Mouse (Mus musculus) cerebellum, adult 9-11 months (tissue): ENCODE data around the gene B4galt7.
A peak's percentile ranks its signal among the peaks of the same experiment; 100 is the strongest.
"Not testable (repeated sequence)": the region's sequence is repeated elsewhere in the genome, so short reads cannot be mapped to it uniquely, and the experiment has no call there.

Experiments used
- DNase-seq: peaks from one replicate; pipeline ENCODE4 v3.0.0; 2022

The B4galt7 gene

DNA sequence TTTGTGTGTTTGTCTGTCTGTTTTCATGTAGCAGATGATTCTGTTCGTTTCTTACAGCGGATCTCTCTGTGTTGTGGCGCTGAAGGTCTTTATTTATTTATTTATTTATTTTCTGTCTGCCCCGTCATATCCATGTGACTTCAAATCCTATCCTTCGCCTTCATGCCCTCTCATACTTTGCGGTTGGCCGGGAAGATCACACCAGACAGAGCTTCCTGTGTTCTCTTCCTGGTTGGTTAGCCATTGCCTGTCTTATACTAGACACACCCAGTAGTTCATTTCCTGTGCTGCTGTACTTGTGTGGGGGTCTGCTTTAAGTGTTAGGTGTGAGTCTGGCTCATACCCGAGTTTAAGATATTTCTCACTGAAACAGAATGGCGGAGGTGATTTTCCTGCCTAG lies 961 bp downstream of the B4galt7 start:
- DNase-seq: no peak

DNA sequence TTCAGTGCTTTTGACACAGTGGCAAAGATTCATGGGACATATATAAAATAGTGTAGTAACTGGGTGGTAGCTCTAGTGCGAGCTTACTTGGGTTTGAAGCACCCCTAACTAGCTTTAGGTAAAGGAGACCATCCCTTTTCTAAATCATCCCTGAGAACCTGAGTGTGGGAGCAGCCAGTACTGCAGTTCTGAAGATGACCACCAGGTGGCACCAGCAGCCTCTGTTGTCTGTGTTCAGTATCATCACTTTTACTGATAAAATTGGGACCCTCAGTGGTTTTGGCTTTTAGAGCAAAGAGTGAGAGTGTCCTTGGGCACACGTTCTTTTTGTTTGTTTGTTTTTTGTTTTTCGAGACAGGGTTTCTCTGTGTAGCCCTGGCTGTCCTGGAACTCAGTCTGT lies 1.9 kb downstream of the B4galt7 start:
- peak; percentile 65 for DNase-seq

GRCm38 (mm10) chr13:55604606-55605005 lies 4.9 kb downstream of the B4galt7 start:
- no peak for DNase-seq

DNA sequence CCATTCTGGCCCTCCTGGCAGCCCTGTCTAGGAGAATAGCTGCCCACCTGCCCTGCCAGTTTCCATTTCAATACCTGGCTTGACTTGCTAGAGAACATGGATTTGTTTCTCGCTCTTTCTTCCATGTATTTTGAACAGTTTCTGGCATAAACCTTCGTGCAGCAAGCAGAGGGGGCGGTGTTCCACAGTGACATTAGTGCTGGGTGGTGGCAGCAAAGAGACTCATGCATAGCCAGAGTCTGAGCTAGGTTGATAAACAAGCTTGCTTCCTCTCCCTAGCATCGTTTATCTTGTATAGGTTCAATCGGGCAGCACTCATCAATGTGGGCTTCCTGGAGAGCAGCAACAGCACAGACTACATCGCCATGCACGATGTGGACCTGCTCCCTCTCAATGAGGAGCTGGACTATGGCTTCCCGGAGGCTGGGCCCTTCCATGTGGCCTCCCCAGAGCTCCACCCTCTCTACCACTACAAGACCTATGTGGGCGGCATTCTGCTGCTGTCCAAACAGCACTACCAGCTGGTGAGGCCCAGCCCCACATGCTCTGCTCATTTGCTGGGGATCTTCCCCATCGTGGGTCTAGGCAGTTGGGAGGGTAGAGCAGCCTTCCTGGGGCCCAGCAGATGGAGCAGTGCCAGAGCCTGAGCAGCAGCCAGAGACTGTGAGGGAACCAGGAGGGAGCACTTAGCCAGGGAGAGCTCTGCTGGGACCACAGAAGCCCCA lies 7.4 kb downstream of the B4galt7 start:
- no peak for DNase-seq

DNA sequence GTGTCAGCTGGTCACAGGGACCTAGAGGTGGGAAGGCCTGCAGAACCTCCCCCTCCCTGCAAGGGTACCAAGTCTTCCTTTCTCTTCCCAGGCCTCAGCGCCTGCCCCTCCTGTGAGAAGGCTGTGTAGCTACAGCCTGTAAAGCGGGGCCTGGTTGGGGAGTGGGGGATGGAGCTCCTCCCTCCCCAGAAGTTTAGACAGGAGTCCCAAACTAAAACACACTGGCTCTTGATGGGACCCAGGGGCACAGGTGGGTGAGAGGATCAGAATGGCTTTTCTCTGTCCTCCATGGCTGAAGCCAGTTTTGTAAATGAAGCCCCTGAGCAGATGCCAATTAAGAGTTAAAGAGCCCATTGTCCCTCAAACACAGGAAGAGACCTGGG lies 7.9 kb downstream of the B4galt7 start:
- no peak for DNase-seq

DNA sequence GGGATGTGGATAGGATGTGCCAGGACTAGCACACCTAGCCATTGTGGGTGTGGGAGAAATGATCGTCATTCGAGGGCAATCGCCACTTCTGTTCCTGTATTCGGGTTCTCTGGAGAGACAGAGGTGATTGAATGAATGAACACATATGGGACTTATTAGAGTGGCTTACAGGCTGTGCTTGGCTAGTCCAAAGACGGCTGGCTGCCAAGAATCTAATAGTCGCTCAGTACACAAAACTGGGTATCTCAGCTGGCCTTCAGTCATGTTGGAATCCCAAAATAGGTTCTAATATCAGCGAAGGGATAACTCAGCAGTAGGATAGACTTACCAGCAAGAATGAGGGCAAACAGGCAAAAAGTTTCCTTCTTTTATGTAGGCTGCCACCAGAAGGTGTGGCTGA lies 12.3 kb downstream of the B4galt7 start:
- DNase-seq: no peak

DNA sequence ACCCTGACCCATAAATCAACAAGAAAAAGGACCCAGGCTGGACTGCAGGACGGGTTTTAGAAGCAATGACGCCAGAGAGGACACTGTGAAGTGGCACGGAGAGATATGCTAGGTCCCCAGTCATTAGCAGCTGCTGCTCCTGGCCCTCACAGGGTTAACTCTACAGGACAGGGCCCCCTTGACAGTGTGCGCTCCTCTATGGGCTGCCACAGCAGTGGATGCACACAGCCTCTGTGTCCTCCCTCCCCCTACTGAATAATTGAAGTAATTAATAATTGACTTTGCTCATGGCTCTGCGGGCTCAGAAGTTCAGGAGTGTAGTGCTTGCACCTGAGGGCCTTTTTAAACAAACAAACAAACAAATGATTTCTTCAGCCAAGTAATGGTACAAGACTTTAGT lies 13.8 kb downstream of the B4galt7 start:
- DNase-seq: no peak

GRCm38 (mm10) chr13:55619328-55619727 lies 19.6 kb downstream of the B4galt7 start:
- no peak for DNase-seq

DNA sequence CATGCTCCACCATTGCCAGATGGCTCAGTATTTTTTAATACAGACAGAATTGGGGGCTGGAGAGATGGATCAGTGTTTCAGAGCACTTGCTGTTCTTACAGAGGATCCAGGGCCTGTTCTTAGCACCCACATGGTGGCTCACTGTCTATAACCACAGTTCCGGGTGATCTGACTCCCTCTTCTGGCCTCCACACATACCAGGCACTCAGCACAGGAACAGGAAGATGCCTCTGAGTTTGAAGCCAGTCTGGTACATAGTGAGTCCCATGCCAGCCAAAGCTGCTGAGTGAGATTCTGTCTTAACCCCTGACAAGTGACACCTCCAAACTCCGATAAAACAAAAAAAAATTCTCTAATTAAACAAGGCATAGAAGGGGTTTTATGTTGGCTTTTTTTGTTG lies 20.6 kb downstream of the B4galt7 start:
- DNase-seq: no peak

GRCm38 (mm10) chr13:55622156-55622648 lies 22.5 kb downstream of the B4galt7 start:
- not testable (repeated sequence) for DNase-seq

DNA sequence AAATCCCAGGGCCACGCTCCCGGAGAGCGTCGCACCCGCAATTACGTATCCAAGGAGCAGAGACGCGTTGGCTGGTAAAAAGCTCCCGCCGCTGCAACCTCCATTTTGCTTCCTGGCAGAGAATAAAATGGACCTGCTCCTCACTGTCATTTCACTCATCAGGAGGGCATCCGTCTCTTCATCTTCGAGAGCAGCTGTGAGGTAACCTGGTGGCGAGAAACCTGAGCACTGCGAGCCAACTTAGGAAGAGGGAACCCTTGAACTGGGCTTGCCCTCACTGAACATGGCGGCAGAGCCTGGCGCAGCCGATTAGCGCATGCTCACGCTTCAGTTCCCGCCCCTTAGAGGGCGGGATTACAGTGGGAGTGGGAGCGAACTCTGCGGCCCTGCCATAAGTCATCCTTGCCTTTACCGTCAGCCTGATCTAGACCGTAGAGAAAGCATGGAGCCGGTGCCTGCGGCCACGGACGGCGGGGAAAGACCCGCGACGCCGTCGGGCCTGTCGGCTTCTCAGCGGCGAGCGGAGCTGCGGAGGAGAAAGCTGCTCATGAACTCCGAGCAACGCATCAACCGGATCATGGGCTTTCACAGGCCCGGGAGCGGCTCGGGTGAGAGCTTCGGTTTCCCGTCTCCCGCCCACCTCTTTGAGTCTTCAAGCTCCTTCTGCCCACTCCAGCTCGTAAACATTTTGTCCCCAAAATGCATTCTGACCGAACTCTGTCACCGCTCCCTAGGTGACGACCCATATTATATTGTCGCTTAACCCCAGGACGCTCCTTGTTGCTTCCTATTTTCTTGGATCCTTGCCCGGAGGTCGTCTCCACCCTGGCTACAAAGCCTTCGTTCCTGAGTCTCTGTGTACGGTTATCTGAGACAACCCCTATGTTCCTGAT lies 23.2 kb downstream of the B4galt7 start, which contains the start of gene Caml:
Gene Caml (plus strand): TSS at position 357 of the 893 bp plus-strand sequence.
- DNase-seq: peak; percentile 89

GRCm38 (mm10) chr13:55634639-55635127 lies 35.0 kb downstream of the B4galt7 start, which contains the start of gene Ddx46:
TSS of gene Ddx46 (plus strand) at chr13:55635027.
- peak; percentile 88 for DNase-seq

DNA sequence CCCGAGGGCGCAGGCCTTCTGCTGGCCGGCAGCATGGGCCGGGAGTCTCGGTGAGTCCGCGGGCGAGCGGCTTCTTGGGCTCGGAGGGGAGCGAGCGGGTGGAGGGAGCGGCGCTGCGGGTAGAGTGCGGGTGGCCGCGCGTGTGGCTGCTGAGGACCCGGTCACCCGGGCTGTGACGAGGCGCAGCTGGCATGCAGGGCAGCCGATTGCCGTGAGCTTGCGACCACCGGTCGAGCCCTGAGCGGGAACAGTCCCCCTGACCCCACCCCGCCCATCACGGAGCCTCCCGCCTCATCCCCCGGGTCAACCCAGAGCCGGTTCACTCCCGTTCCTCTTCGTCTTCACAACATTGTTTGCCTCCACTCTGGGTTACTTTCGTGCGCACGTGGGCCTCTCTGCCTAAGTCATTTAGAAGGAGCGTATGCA lies 35.5 kb downstream of the B4galt7 start:
- no peak for DNase-seq

DNA sequence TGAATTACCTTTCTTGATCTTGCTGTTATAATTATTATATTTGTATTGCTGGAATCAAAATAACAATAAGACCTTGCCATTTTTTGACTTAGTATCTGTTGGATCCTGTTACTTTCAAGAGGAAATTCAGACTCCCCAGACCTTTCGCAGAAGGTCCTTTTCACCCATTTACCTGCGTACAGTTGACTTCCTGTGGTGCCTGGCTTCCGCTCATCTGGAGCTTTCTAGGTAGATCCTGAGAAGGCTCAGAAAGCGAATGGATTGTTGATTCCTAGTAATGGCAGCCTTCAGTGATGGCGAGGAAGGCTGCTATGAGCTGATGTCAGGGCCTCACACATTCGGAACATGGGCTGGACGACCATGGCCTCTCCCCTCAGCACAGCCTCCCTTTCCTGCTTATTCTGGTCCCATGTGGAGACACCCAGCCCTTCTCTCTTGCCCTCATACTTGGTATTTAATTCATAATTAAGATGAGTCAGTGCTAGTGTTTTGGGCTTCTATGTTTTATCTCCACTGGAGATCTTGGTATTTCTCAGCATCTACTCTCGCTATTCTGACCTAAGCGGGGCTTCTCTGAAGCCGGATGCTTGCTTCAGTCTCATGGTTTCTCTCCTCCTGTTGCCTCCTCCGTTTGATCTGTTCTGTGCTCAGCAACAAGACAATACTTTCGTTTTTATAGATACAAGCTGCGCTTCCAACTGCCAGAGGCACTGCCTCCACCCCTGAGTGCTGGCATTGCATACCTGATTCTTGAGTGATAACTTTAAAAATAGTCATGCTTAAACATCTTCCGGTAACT lies 36.7 kb downstream of the B4galt7 start:
- no peak for DNase-seq

- DNase-seq: peak; percentile 50
Measured at GRCm38 (mm10) chr13:55640480-55640879, 40.8 kb downstream of the B4galt7 start.

- no peak for DNase-seq
Measured at GRCm38 (mm10) chr13:55644525-55644924, 44.8 kb downstream of the B4galt7 start.

DNA sequence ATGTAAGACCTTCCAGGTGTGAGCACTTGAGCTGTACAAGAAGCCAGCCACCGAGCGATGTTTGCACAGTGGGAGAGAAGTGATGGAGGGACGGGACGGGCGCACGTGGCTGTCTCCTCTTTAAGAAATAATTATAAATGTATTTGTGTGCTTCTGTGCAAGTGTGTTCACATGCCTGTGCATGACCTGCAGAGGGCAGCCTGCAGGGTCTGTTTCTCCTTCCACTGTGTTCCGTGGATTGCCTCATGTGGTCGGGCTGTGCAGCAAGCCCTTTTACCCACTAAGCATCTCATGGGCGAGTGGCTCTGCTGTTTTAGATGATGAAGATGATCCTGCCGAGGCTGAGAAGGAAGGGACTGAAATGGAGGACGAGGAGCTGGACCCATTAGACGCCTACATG lies 50.4 kb downstream of the B4galt7 start:
- DNase-seq: no peak

DNA sequence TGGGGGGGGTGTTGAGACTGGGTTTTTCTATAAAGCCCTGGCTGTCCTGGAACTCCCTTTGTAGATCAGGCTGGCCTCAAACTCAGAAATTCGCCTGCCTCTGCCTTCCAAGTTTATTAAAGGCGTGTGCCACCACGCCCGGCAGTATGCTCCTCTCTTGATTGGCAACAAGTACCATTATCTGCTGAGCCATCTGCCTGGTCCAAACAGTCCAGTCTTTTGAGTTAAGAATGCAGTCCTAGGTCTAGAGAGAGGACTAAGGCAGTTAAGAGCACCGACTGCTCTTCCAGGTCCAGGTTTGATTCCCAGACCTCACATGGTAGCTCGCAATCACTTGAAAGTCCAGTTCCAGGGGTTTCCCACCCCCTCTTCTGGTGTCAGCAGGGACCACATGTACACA lies 51.3 kb downstream of the B4galt7 start:
- DNase-seq: no peak
